Mouse (Mus musculus) kidney, embryonic 16.5 days (tissue): Measurements from ENCODE around the gene Dctd. TPM values are rescaled to one million over a fixed set of nuclear protein-coding genes. Genes with fewer than 3 reads are reported as not detected.
A peak's percentile ranks its signal among the peaks of the same experiment; 100 is the strongest.

Source experiments
- ATAC-seq: fragments of 200-750 bp; cut with Nextera tagmentation; 2 replicates; pipeline ENCODE4 v1.8.0; 2017; ENCODE audit warnings: moderate TSS enrichment; ENCODE audit not compliant: low FRiP score, low TSS enrichment
- H3K27ac ChIP-seq: fragments of 300-500 bp; sonication (generic); 2 replicates; pipeline ENCODE4 v1.5.1; 2014; ENCODE audit warnings: low read length
- H3K27me3 ChIP-seq: fragments of 300-500 bp; sonication (generic); 2 replicates; pipeline ENCODE4 v1.6.1; 2014; ENCODE audit warnings: low read length, control low read depth, mixed read lengths; ENCODE audit not compliant: insufficient read depth
- H3K36me3 ChIP-seq: fragments of 300-500 bp; sonication (generic); 2 replicates; pipeline ENCODE4 v1.6.1; 2014; ENCODE audit warnings: low read length, control low read depth, mixed read lengths; ENCODE audit not compliant: insufficient read depth
- H3K4me1 ChIP-seq: fragments of 300-500 bp; sonication (generic); 2 replicates; pipeline ENCODE4 v1.6.1; 2014; ENCODE audit warnings: low read length, control low read depth, mixed read lengths; ENCODE audit not compliant: insufficient read depth
- H3K4me2 ChIP-seq: fragments of 300-500 bp; sonication (generic); replicated peaks from 2 replicates; pipeline ENCODE4 v1.6.1; 2014; ENCODE audit warnings: low read depth, low read length
- H3K4me3 ChIP-seq: fragments of 300-500 bp; sonication (generic); 2 replicates; pipeline ENCODE4 v1.5.1; 2014; ENCODE audit warnings: mild to moderate bottlenecking, low read length
- H3K9ac ChIP-seq: fragments of 300-500 bp; sonication (generic); replicated peaks from 2 replicates; pipeline ENCODE4 v1.6.1; 2014; ENCODE audit warnings: low read length
- H3K9me3 ChIP-seq: fragments of 300-500 bp; sonication (generic); 2 replicates; pipeline ENCODE4 v1.6.1; 2016; ENCODE audit warnings: low read length, control low read depth
- WGBS: fragments of 180-500 bp; shearing (Covaris S2); extraction: QIAGEN DNeasy Blood & Tissue Kit; methylation state at CpG from one replicate; pipeline ENCODE4 v1.1.7; 2014; 5-methylcytosine and 5-hydroxymethylcytosine counted together
- polyA plus RNA-seq: library from polyadenylated mRNA; unstranded; fragments of >200 nt; fragmentation: Nextera tagmentation; extraction: Ambion mirVana; gene quantifications from 2 replicates; pipeline ENCODE4 v1.2.1, GENCODE M21; 2015

Dctd gene
- polyA plus RNA-seq, 1 experiment from 2014 or later: 37.1 TPM

DNA sequence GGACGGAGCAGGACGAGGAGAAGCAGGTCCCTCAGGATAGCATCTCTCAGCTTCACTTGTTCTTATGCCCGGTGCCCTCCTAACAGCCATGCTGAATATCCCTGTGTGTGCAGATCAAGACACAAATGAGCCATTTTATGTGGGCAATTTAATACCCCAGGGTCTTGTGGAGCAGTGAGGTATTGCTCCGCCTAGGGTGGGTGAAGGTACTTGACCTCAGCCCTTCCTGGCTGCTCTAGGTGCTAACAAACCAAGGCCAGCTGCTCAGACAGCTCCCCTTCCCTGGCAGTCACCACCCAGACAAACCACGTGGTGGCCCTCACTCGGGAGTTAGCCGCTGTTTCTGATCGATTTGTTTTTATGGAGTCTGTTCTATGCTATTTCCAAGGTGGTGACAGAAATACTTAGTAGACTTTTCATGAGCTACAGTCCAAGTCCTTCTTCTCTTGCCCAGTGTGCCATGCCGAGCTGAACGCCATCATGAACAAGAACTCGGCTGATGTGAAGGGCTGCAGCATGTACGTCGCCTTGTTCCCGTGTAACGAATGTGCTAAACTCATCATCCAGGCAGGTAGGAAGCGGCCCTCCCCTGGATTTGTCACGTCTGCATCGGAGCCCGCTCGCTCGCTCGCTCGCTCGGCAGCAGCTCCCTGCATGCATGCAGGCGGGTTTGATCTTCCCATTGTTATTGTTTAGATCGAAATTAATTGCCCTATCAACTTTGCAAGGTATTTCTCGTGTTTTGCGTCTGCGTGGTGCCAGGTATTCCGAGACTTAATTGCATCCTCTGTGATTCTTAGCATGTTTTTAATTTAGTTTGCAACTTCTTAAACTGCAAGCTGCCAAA, 38.1 kb downstream of the Dctd start:
- peak overlapping the region; percentile 12; the same call in 1 of the 2 replicates for H3K4me3 ChIP-seq
- H3K27ac ChIP-seq: no peak overlapping the region
- peaks cover 13% of the 10 kb centered on the region for H3K36me3 ChIP-seq
- H3K9me3 ChIP-seq: no peaks in the 10 kb centered on the region
- peak; percentile 62; the same call in 1 of the 2 replicates for ATAC-seq
- no peaks in the 10 kb centered on the region for H3K27me3 ChIP-seq
- H3K4me2 ChIP-seq: peak overlapping the region; percentile 35
- H3K4me1 ChIP-seq: no peaks in the 10 kb centered on the region
- H3K9ac ChIP-seq: 0 out of 2 replicates have a peak overlapping the region, but pooled peaks have one; percentile 7
- WGBS: 52% methylated on average over 30 of the region's 30 CpGs

DNA sequence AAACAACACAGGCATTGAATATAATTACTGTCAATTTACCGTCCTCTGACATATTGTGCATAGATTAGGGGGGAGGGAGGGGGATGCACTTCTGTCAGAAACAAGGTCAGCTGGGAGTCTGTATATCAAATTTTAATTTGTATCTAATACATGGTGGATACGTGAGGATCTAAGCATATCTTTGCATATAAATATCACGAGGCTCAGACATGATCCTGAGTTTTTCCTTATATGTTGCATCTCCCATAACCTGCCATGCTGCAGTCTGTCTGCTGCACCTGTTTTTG, 38.7 kb downstream of the Dctd start:
- no peak overlapping the region for H3K9ac ChIP-seq
- peaks cover 13% of the 10 kb centered on the region for H3K36me3 ChIP-seq
- H3K4me3 ChIP-seq: no peak overlapping the region
- no peak for ATAC-seq
- 74% methylated on average over 3 of the region's 3 CpGs for WGBS
- H3K27ac ChIP-seq: no peak overlapping the region
- no peaks in the 10 kb centered on the region for H3K9me3 ChIP-seq
- no peaks in the 10 kb centered on the region for H3K4me1 ChIP-seq
- H3K27me3 ChIP-seq: no peaks in the 10 kb centered on the region
- H3K4me2 ChIP-seq: no peak overlapping the region

GRCm38 (mm10) chr8:48141023-48141422, 42.1 kb downstream of the Dctd start:
- H3K4me1 ChIP-seq: no peaks in the 10 kb centered on the region
- peak; percentile 10; the same call in 1 of the 2 replicates for ATAC-seq
- H3K27ac ChIP-seq: no peak overlapping the region
- H3K27me3 ChIP-seq: no peaks in the 10 kb centered on the region
- H3K4me3 ChIP-seq: no peak overlapping the region
- H3K4me2 ChIP-seq: no peak overlapping the region
- no peak overlapping the region for H3K9ac ChIP-seq
- H3K36me3 ChIP-seq: peaks cover 10% of the 10 kb centered on the region
- 89% methylated on average over 5 of the region's 5 CpGs for WGBS
- no peaks in the 10 kb centered on the region for H3K9me3 ChIP-seq

DNA sequence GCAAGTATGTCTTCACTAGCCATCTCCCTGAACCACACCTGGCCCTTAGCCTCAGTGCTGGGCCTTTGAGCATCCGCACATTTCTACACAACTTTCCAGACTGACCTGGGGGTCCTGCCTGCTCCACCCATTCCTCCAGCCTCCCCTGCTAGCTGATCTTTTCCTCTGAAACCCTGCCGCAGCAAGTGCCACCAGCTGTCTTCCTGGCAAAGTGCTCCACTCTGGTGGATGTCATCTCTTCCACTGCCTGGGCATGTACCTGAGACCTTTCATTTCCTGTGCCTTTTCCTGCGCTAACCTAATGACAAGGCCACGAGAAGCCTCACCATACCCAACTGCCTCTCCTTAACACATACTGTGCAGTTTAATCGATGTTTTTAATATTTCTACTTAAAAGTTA, 46.9 kb downstream of the Dctd start:
- 80% methylated on average over 5 of the region's 5 CpGs for WGBS
- Histone ChIP-seq H3K27me3 (no peaks in the 10 kb centered on the region), H3K9ac (no peak overlapping the region), H3K27ac (no peak overlapping the region), H3K9me3 (peaks cover 4% of the 10 kb centered on the region; the same call in 1 of the 2 replicates), H3K4me3 (no peak overlapping the region), H3K4me1 (no peaks in the 10 kb centered on the region), H3K4me2 (no peak overlapping the region), H3K36me3 (peaks cover 7% of the 10 kb centered on the region)
- no peak for ATAC-seq

DNA sequence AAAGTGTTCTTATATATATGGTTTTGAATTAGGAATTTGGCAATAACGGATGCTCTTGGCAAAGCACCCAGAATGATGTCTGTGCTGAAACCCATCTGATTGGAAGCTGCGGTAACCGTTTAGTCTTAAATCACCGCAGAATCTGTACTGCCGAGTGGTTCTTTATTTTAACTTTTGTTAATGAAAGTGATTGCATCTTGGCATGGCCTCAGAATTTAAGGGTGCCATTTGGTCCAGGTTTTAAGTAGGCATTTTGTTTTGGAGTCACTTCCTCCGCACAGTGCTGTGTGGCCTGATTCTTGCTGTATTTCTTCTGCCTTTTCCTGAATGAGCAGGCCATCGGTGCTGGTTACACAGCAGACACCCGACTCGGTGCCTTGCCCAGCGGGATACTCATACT, 47.6 kb downstream of the Dctd start:
- Histone ChIP-seq H3K4me2 (no peak overlapping the region), H3K4me1 (no peaks in the 10 kb centered on the region), H3K4me3 (no peak overlapping the region), H3K36me3 (0 out of 2 replicates have a peak, but pooled peaks cover 2% of the 10 kb centered on the region), H3K9ac (no peak overlapping the region), H3K27ac (no peak overlapping the region), H3K9me3 (peaks cover 4% of the 10 kb centered on the region; the same call in 1 of the 2 replicates), H3K27me3 (no peaks in the 10 kb centered on the region)
- WGBS: 84% methylated on average over 10 of the region's 10 CpGs
- ATAC-seq: no peak

DNA sequence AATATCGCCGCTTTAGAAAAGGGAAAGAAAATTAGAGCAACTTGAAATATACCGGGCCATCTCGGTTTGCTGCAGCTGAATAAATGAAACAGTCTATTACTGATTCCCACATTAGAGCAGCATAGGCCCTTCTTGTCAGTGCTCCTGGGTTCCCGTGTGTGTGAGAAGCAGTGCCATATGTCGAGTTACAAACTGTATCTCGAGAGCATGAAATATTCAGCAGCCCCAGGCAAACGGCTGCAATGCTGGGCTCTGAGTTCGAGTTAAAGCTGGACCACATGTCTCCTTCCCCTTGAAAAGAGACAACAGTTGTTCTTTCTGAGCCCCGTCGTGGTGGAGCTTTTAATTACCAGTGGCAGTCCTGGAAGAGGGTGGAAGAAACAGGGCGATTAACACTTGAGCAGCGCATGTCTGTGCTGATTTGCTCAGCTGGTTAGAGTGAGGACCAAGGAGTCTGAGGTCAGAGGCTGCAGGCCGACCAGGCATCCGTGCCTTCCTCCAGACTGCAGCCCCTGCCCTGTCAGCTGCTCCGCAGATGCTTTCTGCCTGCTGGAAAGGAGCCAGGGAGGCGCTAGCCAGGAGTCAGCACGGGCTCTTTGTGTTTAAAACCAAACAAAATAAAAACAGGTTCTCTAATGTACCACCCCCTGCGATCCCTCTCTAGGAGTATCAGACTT, 53.3 kb downstream of the Dctd start:
- Histone ChIP-seq H3K27ac (no peak overlapping the region), H3K4me3 (no peak overlapping the region), H3K9me3 (peaks cover 4% of the 10 kb centered on the region; the same call in 1 of the 2 replicates), H3K27me3 (no peaks in the 10 kb centered on the region; the same call in 1 of the 2 replicates), H3K4me1 (peaks cover 15% of the 10 kb centered on the region), H3K4me2 (0 out of 2 replicates have a peak overlapping the region, but pooled peaks have one; percentile 17), H3K36me3 (0 out of 2 replicates have a peak, but pooled peaks cover 2% of the 10 kb centered on the region), H3K9ac (no peak overlapping the region)
- peak; percentile 75 for ATAC-seq
- 35% methylated on average over 19 of the region's 19 CpGs for WGBS

- Histone ChIP-seq H3K4me3 (no peak overlapping the region), H3K4me1 (peaks cover 26% of the 10 kb centered on the region), H3K9me3 (peaks cover 4% of the 10 kb centered on the region; the same call in 1 of the 2 replicates), H3K27me3 (peaks cover 4% of the 10 kb centered on the region; the same call in 1 of the 2 replicates), H3K27ac (no peak overlapping the region), H3K4me2 (peak overlapping the region; percentile 10; the same call in 1 of the 2 replicates), H3K36me3 (0 out of 2 replicates have a peak, but pooled peaks cover 2% of the 10 kb centered on the region), H3K9ac (no peak overlapping the region)
- peak; percentile 80; the same call in 1 of the 2 replicates for ATAC-seq
- WGBS: 32% methylated on average over 15 of the region's 15 CpGs
Measured at GRCm38 (mm10) chr8:48153360-48154121, 54.6 kb downstream of the Dctd start.

DNA sequence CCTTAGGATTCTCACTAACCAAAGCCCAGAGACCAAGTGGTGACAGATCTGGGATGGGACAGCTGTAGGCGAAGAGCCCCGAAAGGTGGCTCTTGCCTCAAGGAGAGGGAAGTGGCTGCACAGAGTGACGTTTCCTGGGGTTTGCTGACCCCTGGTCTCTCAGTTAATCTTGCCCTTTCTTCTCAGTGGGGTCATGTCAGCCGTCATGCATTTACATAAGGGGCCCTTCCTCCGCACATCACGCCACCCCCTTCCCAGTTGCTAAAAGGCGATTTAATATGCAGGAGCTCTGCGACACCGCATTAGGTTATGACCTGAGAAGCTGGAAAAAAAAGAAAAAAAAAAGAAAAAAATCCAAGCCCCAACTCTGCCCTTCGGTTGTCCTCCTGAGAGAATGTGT, 58.8 kb downstream of the Dctd start:
- Histone ChIP-seq H3K4me3 (no peak overlapping the region), H3K9ac (no peak overlapping the region), H3K36me3 (no peaks in the 10 kb centered on the region), H3K27me3 (peaks cover 4% of the 10 kb centered on the region; the same call in 1 of the 2 replicates), H3K9me3 (no peaks in the 10 kb centered on the region), H3K4me1 (peaks cover 28% of the 10 kb centered on the region), H3K27ac (peak overlapping the region; percentile 36; the same call in 1 of the 2 replicates), H3K4me2 (0 out of 2 replicates have a peak overlapping the region, but pooled peaks have one; percentile 34)
- WGBS: 32% methylated on average over 10 of the region's 10 CpGs
- no peak for ATAC-seq

DNA sequence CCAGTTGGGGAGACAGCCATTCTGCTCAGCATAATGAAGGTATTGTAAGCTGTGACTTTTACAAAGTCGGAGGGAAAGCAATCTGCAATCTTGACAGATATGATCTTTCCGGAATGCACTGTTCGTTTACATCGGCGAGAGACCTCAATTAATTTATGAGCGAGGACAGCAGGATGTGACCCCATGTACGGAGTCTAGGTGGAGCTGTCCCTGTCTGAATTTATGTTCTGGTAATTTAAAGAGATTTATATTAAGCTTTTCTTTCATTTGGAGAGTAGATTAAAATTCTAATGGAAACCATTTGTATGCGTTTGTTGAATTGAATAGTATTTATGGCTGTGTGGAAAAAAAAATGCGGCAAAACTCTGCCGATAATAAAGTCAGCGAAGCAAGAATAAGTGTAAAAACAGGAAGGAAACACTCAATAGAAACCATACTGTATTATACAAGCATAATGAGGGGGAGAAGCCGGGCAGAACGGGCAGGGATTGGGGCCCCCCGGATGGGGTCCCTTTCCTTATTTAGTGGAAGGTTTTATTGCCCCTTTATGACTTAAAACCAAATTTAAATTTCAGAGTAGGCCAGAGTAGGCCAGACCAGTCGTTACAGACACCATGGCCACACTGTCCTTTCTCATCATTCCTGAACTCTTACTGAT, 59.8 kb downstream of the Dctd start:
- peak; percentile 57; the same call in 1 of the 2 replicates for ATAC-seq
- Histone ChIP-seq H3K4me1 (peaks cover 21% of the 10 kb centered on the region), H3K4me2 (peak overlapping the region; percentile 34; the same call in 1 of the 2 replicates), H3K36me3 (no peaks in the 10 kb centered on the region), H3K9me3 (no peaks in the 10 kb centered on the region), H3K9ac (no peak overlapping the region), H3K27ac (peak overlapping the region; percentile 62), H3K4me3 (no peak overlapping the region), H3K27me3 (peaks cover 4% of the 10 kb centered on the region; the same call in 1 of the 2 replicates)
- WGBS: 5% methylated on average over 15 of the region's 15 CpGs
